Mouse (Mus musculus): Measurements from ENCODE around the gene Lrp3.

DNA sequence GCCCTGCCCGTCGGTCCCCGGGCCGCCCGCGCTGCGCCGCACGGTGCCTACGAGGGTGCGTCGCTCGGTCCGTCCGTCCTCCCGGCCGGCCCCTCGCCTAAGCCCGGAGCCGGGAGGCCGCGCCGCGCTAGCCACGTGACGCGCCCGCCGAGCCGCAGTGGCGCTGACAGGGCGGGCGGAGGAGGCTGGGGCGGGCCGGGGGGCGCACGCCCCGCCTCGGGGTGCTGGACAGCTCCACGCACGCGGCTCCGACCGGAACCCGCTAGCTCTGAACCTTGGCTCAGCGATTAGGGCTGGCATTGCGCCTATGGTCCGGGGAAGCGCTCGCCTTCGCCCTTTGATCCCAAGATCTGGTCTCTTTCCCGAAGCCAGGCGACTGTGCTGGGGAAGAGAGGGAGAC is at the start of gene Lrp3:
- TF ChIP-seq GATA1 (IDR thresholded peaks at IDR 0.05; ENCODE audit: low read length) = no peak
- TF ChIP-seq TAL1 (IDR thresholded peaks at IDR 0.05; ENCODE audit: low read length) = no peak

All from erythroblast, embryonic 14.5 days (primary cell).